Mouse (Mus musculus): ENCODE measurements around the gene Ccndbp1. TPM values are rescaled to one million over a fixed set of nuclear protein-coding genes. Genes with fewer than 3 reads are reported as not detected.

Gene Ccndbp1
- total RNA-seq (2014; rRNA removed) (63.3 and 65.8 TPM in 2 replicates), polyA plus RNA-seq (2015; fragmentation: Nextera tagmentation; extraction: Ambion mirVana) (82.0 and 85.0 TPM in 2 replicates)

- WGBS = 2% methylated on average over 34 of the region's 34 CpGs
These were observed at the start of gene Ccndbp1 for GRCm38 (mm10) chr2:121007925-121008663. Ccndbp1 (plus strand) TSS chr2:121008403.

GRCm38 (mm10) chr2:120959363-120959762 lies 48.8 kb upstream of the Ccndbp1 start:
- no peak for DNase-seq
- Histone ChIP-seq H3K27ac (ENCODE audit: low read depth, low read length) (no peak overlapping the region), H3K4me3 (ENCODE audit: low read depth, low read length) (no peak overlapping the region), H3K4me2 (ENCODE audit: low read depth) (no peak overlapping the region), H3K9ac (no peak overlapping the region), H3K4me1 (ENCODE audit: insufficient read depth) (no peaks in the 10 kb centered on the region), H3K36me3 (ENCODE audit: insufficient read depth) (peaks cover 18% of the 10 kb centered on the region), H3K27me3 (ENCODE audit: insufficient read depth, low read length) (no peaks in the 10 kb centered on the region), H3K9me3 (ENCODE audit: low read length) (no peaks in the 10 kb centered on the region)
- no peak for ATAC-seq
- WGBS = 95% methylated on average over 2 of the region's 2 CpGs
- TF ChIP-seq CTCF (IDR thresholded peaks at IDR 0.05; ENCODE audit: low read depth) = no peak

More at GRCm38 (mm10) chr2:121007925-121008663, at the start of gene Ccndbp1:
- Histone ChIP-seq H3K27ac (ENCODE audit: low read depth, low read length) (peak within 1 kb of the TSS; percentile 50; the same call in 1 of the 2 replicates), H3K4me2 (ENCODE audit: low read depth) (peak within 1 kb of the TSS; percentile 88), H3K4me1 (ENCODE audit: insufficient read depth) (peaks cover 6% of the 10 kb centered on the region; the same call in 1 of the 2 replicates), H3K9me3 (ENCODE audit: low read length) (no peaks in the 10 kb centered on the region), H3K27me3 (ENCODE audit: insufficient read depth, low read length) (no peaks in the 10 kb centered on the region), H3K4me3 (ENCODE audit: low read depth, low read length) (peak within 1 kb of the TSS; percentile 84), H3K9ac (peak within 1 kb of the TSS; percentile 70), H3K36me3 (ENCODE audit: insufficient read depth) (peaks cover 28% of the 10 kb centered on the region)
- no peak for TF ChIP-seq CTCF (IDR thresholded peaks at IDR 0.05; ENCODE audit: low read depth)
- ATAC-seq (peak; percentile 98), DNase-seq (peak; percentile 87)

GRCm38 (mm10) chr2:120959827-120960226 lies 48.4 kb upstream of the Ccndbp1 start:
- H3K27ac ChIP-seq (ENCODE audit: low read depth, low read length) = no peak overlapping the region
- no peak overlapping the region for H3K9ac ChIP-seq
- no peaks in the 10 kb centered on the region for H3K27me3 ChIP-seq (ENCODE audit: insufficient read depth, low read length)
- no peak for ATAC-seq
- WGBS = 97% methylated on average over 5 of the region's 5 CpGs
- no peak for TF ChIP-seq CTCF (IDR thresholded peaks at IDR 0.05; ENCODE audit: low read depth)
- no peaks in the 10 kb centered on the region for H3K9me3 ChIP-seq (ENCODE audit: low read length)
- H3K4me1 ChIP-seq (ENCODE audit: insufficient read depth) = no peaks in the 10 kb centered on the region
- no peak overlapping the region for H3K4me3 ChIP-seq (ENCODE audit: low read depth, low read length)
- H3K4me2 ChIP-seq (ENCODE audit: low read depth) = no peak overlapping the region
- DNase-seq = no peak
- H3K36me3 ChIP-seq (ENCODE audit: insufficient read depth) = peaks cover 13% of the 10 kb centered on the region

- DNase-seq (no peak), ATAC-seq (no peak)
- no peak for TF ChIP-seq CTCF (IDR thresholded peaks at IDR 0.05; ENCODE audit: low read depth)
- Histone ChIP-seq H3K4me3 (ENCODE audit: low read depth, low read length) (no peak overlapping the region), H3K27me3 (ENCODE audit: insufficient read depth, low read length) (no peaks in the 10 kb centered on the region), H3K9ac (no peak overlapping the region), H3K36me3 (ENCODE audit: insufficient read depth) (peaks cover 10% of the 10 kb centered on the region), H3K4me2 (ENCODE audit: low read depth) (no peak overlapping the region), H3K27ac (ENCODE audit: low read depth, low read length) (no peak overlapping the region), H3K4me1 (ENCODE audit: insufficient read depth) (no peaks in the 10 kb centered on the region), H3K9me3 (ENCODE audit: low read length) (no peaks in the 10 kb centered on the region)
- 94% methylated on average over 1 of the region's 1 CpGs for whole genome bisulfite sequencing
These were observed 47.9 kb upstream of the Ccndbp1 start for GRCm38 (mm10) chr2:120960261-120960660.

- H3K9ac ChIP-seq = no peak overlapping the region
- H3K36me3 ChIP-seq (ENCODE audit: insufficient read depth) = peaks cover 9% of the 10 kb centered on the region; the same call in 1 of the 2 replicates
- H3K9me3 ChIP-seq (ENCODE audit: low read length) = no peaks in the 10 kb centered on the region
- no peak overlapping the region for H3K4me3 ChIP-seq (ENCODE audit: low read depth, low read length)
- 96% methylated on average over 7 of the region's 7 CpGs for WGBS
- TF ChIP-seq CTCF (IDR thresholded peaks at IDR 0.05; ENCODE audit: low read depth) = no peak
- ATAC-seq (no peak), DNase-seq (no peak)
- no peaks in the 10 kb centered on the region for H3K4me1 ChIP-seq (ENCODE audit: insufficient read depth)
- no peak overlapping the region for H3K27ac ChIP-seq (ENCODE audit: low read depth, low read length)
- H3K27me3 ChIP-seq (ENCODE audit: insufficient read depth, low read length) = no peaks in the 10 kb centered on the region
- H3K4me2 ChIP-seq (ENCODE audit: low read depth) = no peak overlapping the region
These were observed 45.1 kb upstream of the Ccndbp1 start for GRCm38 (mm10) chr2:120963110-120963509.

GRCm38 (mm10) chr2:120965486-120965885 lies 42.7 kb upstream of the Ccndbp1 start:
- ATAC-seq (no peak), DNase-seq (no peak)
- no peak for TF ChIP-seq CTCF (IDR thresholded peaks at IDR 0.05; ENCODE audit: low read depth)
- no peak overlapping the region for H3K4me3 ChIP-seq (ENCODE audit: low read depth, low read length)
- H3K36me3 ChIP-seq (ENCODE audit: insufficient read depth) = no peaks in the 10 kb centered on the region
- no peak overlapping the region for H3K27ac ChIP-seq (ENCODE audit: low read depth, low read length)
- H3K4me1 ChIP-seq (ENCODE audit: insufficient read depth) = peaks cover 7% of the 10 kb centered on the region; the same call in 1 of the 2 replicates
- H3K4me2 ChIP-seq (ENCODE audit: low read depth) = no peak overlapping the region
- H3K9me3 ChIP-seq (ENCODE audit: low read length) = no peaks in the 10 kb centered on the region
- 90% methylated on average over 3 of the region's 3 CpGs for WGBS
- no peak overlapping the region for H3K9ac ChIP-seq
- no peaks in the 10 kb centered on the region for H3K27me3 ChIP-seq (ENCODE audit: insufficient read depth, low read length)

GRCm38 (mm10) chr2:120970045-120970539 lies 38.1 kb upstream of the Ccndbp1 start:
- ATAC-seq (peak; percentile 83), DNase-seq (no peak)
- no peak for TF ChIP-seq CTCF (IDR thresholded peaks at IDR 0.05; ENCODE audit: low read depth)
- H3K36me3 ChIP-seq (ENCODE audit: insufficient read depth) = no peaks in the 10 kb centered on the region
- under 1% methylated on average over 23 of the region's 23 CpGs for WGBS
- peaks cover 7% of the 10 kb centered on the region; the same call in 1 of the 2 replicates for H3K4me1 ChIP-seq (ENCODE audit: insufficient read depth)
- H3K4me2 ChIP-seq (ENCODE audit: low read depth) = peak overlapping the region; percentile 82
- H3K27ac ChIP-seq (ENCODE audit: low read depth, low read length) = peak overlapping the region; percentile 88
- H3K9ac ChIP-seq = peak overlapping the region; percentile 84
- H3K27me3 ChIP-seq (ENCODE audit: insufficient read depth, low read length) = no peaks in the 10 kb centered on the region
- H3K4me3 ChIP-seq (ENCODE audit: low read depth, low read length) = peak overlapping the region; percentile 92
- no peaks in the 10 kb centered on the region for H3K9me3 ChIP-seq (ENCODE audit: low read length)
